Mouse (Mus musculus) hindbrain, postnatal 0 days (tissue): Measurements from ENCODE around the gene Psmb7. TPM values are rescaled to one million over a fixed set of nuclear protein-coding genes. Genes with fewer than 3 reads are reported as not detected.

Experiments
- ATAC-seq: fragments of 200-750 bp; cut with Nextera tagmentation; 2 replicates; pipeline ENCODE4 v1.8.0; 2017; ENCODE audit warnings: mild to moderate bottlenecking, moderate TSS enrichment, moderate library complexity
- DNase-seq: peaks from one replicate; pipeline ENCODE4 v3.0.0-alpha.2; 2015; ENCODE audit warnings: low spot score
- H3K27ac ChIP-seq: fragments of 300-500 bp; sonication (generic); 2 replicates; pipeline ENCODE4 v1.5.1; 2014; ENCODE audit warnings: mild to moderate bottlenecking
- H3K27me3 ChIP-seq: fragments of 300-500 bp; sonication (generic); 2 replicates; pipeline ENCODE4 v1.6.1; 2014; ENCODE audit warnings: low read length, mixed read lengths; ENCODE audit not compliant: insufficient read depth
- H3K36me3 ChIP-seq: fragments of 300-500 bp; sonication (generic); 2 replicates; pipeline ENCODE4 v1.6.1; 2014; ENCODE audit warnings: low read length, mixed read lengths; ENCODE audit not compliant: insufficient read depth
- H3K4me1 ChIP-seq: fragments of 300-500 bp; sonication (generic); 2 replicates; pipeline ENCODE4 v1.6.1; 2014; ENCODE audit warnings: antibody characterized with exemption, low read length, mixed read lengths; ENCODE audit not compliant: insufficient read depth
- H3K4me2 ChIP-seq: fragments of 300-500 bp; sonication (generic); 2 replicates; pipeline ENCODE4 v1.6.1; 2014; ENCODE audit warnings: low read depth, mild to moderate bottlenecking, low read length, moderate library complexity, mixed read lengths
- H3K4me3 ChIP-seq: fragments of 300-500 bp; sonication (generic); 2 replicates; pipeline ENCODE4 v1.5.1; 2014; ENCODE audit warnings: low read length
- H3K9ac ChIP-seq: fragments of 300-500 bp; sonication (generic); replicated peaks from 2 replicates; pipeline ENCODE4 v1.6.1; 2014; ENCODE audit warnings: mild to moderate bottlenecking, low read length, moderate library complexity, mixed read lengths
- H3K9me3 ChIP-seq: fragments of 300-500 bp; sonication (generic); 2 replicates; pipeline ENCODE4 v1.6.1; 2016; ENCODE audit warnings: low read length, mixed read lengths
- CTCF ChIP-seq: IDR thresholded peaks from 2 replicates; pipeline ENCODE4 v1.5.1; 2016; ENCODE audit warnings: antibody characterized with exemption, control low read depth, low read depth
- WGBS: fragments of 180-500 bp; shearing (Covaris S2); extraction: QIAGEN DNeasy Blood & Tissue Kit; methylation state at CpG from one replicate; pipeline ENCODE4 v1.1.7; 2014; 5-methylcytosine and 5-hydroxymethylcytosine counted together
- polyA plus RNA-seq: library from polyadenylated mRNA; unstranded; fragments of >200 nt; fragmentation: Nextera tagmentation; extraction: Ambion mirVana; gene quantifications from 2 replicates; pipeline ENCODE4 v1.2.1, GENCODE M21; 2015
- total RNA-seq: library from RNA; depleted of rRNA; stranded (reverse); fragments of >200 nt; gene quantifications from 2 replicates; pipeline ENCODE4 v1.2.3, GENCODE M21; 2014; rRNA removed

The Psmb7 gene
- total RNA-seq (172 and 178 TPM in 2 replicates), polyA plus RNA-seq (300 and 304 TPM in 2 replicates)

- ATAC-seq: peak; percentile 89
- WGBS: 2% methylated on average over 52 of the region's 52 CpGs
- H3K4me3 ChIP-seq: peak within 1 kb of the TSS; percentile 70
Observed at GRCm38 (mm10) chr2:38643625-38644427, at the start of gene Psmb7. Gene Psmb7 (minus strand): TSS chr2:38644087.

GRCm38 (mm10) chr2:38691542-38691941 is 47.7 kb upstream of the Psmb7 start:
- no peaks in the 10 kb centered on the region for H3K9me3 ChIP-seq
- H3K4me2 ChIP-seq: no peak overlapping the region
- ATAC-seq (no peak), DNase-seq (peak; percentile 64)
- no peak overlapping the region for H3K9ac ChIP-seq
- H3K36me3 ChIP-seq: no peaks in the 10 kb centered on the region
- no peak overlapping the region for H3K4me3 ChIP-seq
- no peak overlapping the region for H3K27ac ChIP-seq
- WGBS: 29% methylated on average over 8 of the region's 8 CpGs
- H3K27me3 ChIP-seq: no peaks in the 10 kb centered on the region
- TF ChIP-seq CTCF: peak; percentile 69
- peaks cover 9% of the 10 kb centered on the region for H3K4me1 ChIP-seq

More at GRCm38 (mm10) chr2:38643625-38644427, at the start of gene Psmb7:
- Histone ChIP-seq H3K27me3 (no peaks in the 10 kb centered on the region), H3K4me2 (peak within 1 kb of the TSS; percentile 91), H3K36me3 (peaks cover 15% of the 10 kb centered on the region), H3K9ac (peak within 1 kb of the TSS; percentile 55), H3K9me3 (no peaks in the 10 kb centered on the region), H3K27ac (peak within 1 kb of the TSS; percentile 67; the same call in 1 of the 2 replicates), H3K4me1 (0 out of 2 replicates have a peak, but pooled peaks cover 6% of the 10 kb centered on the region)
- no peak for TF ChIP-seq CTCF
- DNase-seq: peak; percentile 96

GRCm38 (mm10) chr2:38689881-38690280 is 46.0 kb upstream of the Psmb7 start:
- H3K9ac ChIP-seq: no peak overlapping the region

GRCm38 (mm10) chr2:38688791-38689520 is 45.1 kb upstream of the Psmb7 start:
- peak overlapping the region; percentile 44 for H3K9ac ChIP-seq
- ATAC-seq (peak; percentile 86), DNase-seq (peak; percentile 87)
- WGBS: 2% methylated on average over 28 of the region's 29 CpGs
- H3K4me1 ChIP-seq: peaks cover 9% of the 10 kb centered on the region
- peak overlapping the region; percentile 29 for H3K4me3 ChIP-seq
- no peak overlapping the region; the same call in 1 of the 2 replicates for H3K27ac ChIP-seq
- no peaks in the 10 kb centered on the region for H3K36me3 ChIP-seq
- H3K4me2 ChIP-seq: peak overlapping the region; percentile 63
- no peaks in the 10 kb centered on the region for H3K27me3 ChIP-seq
- peak; percentile 79 for TF ChIP-seq CTCF
- H3K9me3 ChIP-seq: no peaks in the 10 kb centered on the region

More at GRCm38 (mm10) chr2:38689881-38690280, 46.0 kb upstream of the Psmb7 start:
- H3K27ac ChIP-seq: no peak overlapping the region
- H3K36me3 ChIP-seq: no peaks in the 10 kb centered on the region
- DNase-seq: no peak
- peaks cover 9% of the 10 kb centered on the region for H3K4me1 ChIP-seq
- no peak for TF ChIP-seq CTCF
- no peaks in the 10 kb centered on the region for H3K9me3 ChIP-seq
- 37% methylated on average over 1 of the region's 1 CpGs for whole genome bisulfite sequencing
- H3K4me2 ChIP-seq: no peak overlapping the region
- no peak for ATAC-seq
- H3K27me3 ChIP-seq: no peaks in the 10 kb centered on the region
- no peak overlapping the region for H3K4me3 ChIP-seq

GRCm38 (mm10) chr2:38685746-38686145 is 41.9 kb upstream of the Psmb7 start:
- H3K27me3 ChIP-seq: no peaks in the 10 kb centered on the region
- no peak for ATAC-seq
- no peak for TF ChIP-seq CTCF
- H3K4me2 ChIP-seq: no peak overlapping the region
- no peaks in the 10 kb centered on the region for H3K9me3 ChIP-seq
- 73% methylated on average over 3 of the region's 3 CpGs for WGBS
- H3K9ac ChIP-seq: no peak overlapping the region
- H3K4me3 ChIP-seq: no peak overlapping the region
- H3K36me3 ChIP-seq: no peaks in the 10 kb centered on the region
- H3K4me1 ChIP-seq: peaks cover 9% of the 10 kb centered on the region
- DNase-seq: no peak
- H3K27ac ChIP-seq: no peak overlapping the region

GRCm38 (mm10) chr2:38683083-38683482 is 39.2 kb upstream of the Psmb7 start:
- WGBS: 78% methylated on average over 5 of the region's 5 CpGs

More at GRCm38 (mm10) chr2:38683083-38683482, 39.2 kb upstream of the Psmb7 start:
- no peaks in the 10 kb centered on the region for H3K36me3 ChIP-seq
- no peak for ATAC-seq
- no peak for TF ChIP-seq CTCF
- DNase-seq: no peak
- no peaks in the 10 kb centered on the region for H3K9me3 ChIP-seq
- H3K4me1 ChIP-seq: peaks cover under 1% of the 10 kb centered on the region
- no peak overlapping the region for H3K4me2 ChIP-seq
- H3K4me3 ChIP-seq: no peak overlapping the region
- H3K27ac ChIP-seq: no peak overlapping the region
- H3K9ac ChIP-seq: no peak overlapping the region
- no peaks in the 10 kb centered on the region for H3K27me3 ChIP-seq
